Mouse (Mus musculus) cerebellum, adult 11 months (tissue): ENCODE results near the gene A330070K13Rik.
A peak's percentile ranks its signal among the peaks of the same experiment; 100 is the strongest.

Experiments
- DNase-seq: peaks from one replicate; pipeline ENCODE4 v3.0.0; 2022

The A330070K13Rik gene

DNA sequence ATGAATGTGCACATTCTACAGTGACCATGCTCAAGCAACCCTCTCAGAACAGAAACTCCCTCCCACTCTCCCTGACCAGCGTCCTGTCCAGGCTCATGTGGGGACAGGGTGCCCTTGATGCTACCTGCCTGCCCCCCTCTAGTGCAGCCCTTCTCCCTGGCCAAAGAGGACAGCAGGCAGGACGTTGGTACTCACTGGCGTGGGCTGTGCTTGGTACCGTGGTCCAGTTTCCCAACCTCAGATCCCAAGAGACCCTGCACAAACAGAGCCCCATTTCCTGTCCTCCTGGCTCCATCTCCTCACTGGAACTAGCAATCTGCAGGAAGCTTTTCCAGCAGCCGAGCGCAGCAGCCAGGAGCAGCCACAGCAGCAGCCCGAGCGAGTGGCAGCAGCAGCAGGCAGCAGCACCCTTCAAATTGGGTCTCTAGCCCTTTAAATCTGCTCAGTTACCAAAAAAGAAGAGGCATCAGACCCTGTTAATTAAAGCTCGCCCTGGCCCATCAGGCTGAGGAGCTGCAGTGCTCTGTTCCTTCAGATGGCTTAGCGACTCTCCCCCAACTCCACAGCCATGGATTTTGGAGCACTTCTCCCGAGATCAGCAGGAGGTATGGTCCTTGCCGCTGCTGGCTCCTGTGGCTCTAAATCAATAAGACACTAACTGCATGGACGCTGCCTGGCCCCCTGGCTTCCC, at the start of gene A330070K13Rik:
Gene A330070K13Rik (minus strand): TSS at position 410 of the 691 bp plus-strand sequence.
- no peak for DNase-seq

DNA sequence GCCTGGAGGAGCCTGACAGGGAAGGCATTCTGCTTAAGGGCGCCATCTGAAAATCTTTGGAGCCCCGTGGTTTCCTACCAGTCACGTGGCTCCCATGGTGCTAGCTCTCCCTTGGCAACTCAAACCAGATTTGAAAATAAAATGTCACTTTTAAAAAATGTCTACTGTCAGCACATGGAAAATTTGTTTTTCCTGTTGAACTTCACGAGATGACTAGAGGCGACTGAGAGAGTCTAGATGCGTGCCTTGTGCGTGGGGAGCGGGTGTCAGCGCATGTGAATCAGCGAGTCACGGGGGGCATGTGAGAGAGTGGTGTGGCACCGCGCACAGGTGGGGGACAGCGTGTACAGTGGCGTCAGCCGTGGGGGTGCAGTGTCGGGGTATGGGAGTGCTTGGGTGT, 27.1 kb upstream of the A330070K13Rik start:
- DNase-seq: no peak

DNA sequence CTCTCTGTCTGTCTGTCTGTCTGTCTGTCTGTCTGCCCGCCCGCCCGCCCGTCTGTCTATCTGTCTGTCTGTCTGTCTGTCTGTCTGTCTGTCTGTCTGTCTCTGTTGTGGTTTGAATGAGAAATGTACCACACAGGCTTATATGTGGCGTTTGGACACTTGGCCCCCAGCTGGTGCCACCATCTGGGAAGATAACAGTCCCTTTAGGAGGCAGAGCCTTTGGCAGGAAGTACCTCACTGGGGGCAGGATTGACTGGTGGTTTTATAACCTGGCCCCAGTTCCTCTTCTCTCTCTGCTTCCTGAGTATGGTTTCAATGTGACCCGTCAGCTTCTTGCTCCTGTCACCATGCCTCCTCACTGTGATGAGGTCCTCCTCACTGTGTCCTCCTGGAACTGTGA, 25.3 kb upstream of the A330070K13Rik start:
- no peak for DNase-seq

DNA sequence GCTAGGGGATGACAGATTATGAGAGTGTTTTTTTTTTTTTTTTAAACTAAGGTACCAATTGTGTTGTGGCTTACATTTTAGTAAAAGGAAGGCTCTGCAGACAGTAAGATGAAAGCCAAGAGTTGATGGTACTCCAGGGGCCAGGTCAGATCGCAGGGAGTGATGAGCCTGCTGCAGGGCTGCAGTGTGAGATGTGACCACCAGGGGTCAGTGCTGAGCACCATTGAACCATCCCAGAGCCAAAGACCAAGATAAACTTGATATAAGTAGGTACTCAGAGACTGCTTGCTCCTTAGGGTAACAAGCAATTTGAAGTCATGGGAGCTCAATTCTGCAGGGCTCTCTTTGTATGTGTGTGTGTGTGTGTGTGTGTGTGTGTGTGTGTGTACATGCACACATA, 20.8 kb upstream of the A330070K13Rik start:
- peak; percentile 72 for DNase-seq

DNA sequence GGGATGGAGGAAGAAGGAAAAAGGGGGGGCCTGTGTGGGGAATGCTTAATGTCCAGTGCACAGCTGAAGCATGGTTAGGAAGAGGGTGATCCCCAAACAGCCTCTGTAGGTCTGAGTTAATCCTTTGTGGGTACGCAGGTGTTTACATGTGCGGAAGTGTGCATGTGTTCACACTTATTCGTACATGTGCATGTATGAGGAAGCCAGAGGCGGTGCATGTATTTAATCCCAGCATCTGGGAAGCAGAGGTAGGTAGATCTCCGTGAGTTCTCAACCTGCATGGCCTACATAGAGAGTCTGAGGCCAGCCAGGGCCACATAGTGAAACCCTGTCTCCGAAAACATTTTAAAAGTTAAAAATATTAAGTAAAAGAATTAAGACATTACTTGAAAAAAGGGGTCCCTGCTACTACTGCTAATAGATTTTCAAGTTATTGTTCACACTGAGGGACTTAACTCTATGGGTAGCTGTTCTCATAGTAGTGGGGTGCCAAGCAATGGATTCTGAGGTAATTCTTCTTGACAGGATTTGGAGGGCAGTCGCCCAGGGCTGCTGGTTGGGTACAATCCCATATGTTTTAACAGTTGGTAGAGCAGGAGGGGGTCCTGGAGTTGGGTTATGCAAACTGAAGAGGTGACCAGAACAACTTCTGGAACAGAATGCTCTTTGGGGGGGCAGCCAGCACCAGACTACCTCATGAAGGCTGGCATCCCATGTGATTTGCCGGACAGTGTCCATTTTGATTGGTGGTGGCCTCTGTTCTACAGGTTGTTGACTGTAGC, 15.9 kb upstream of the A330070K13Rik start:
- peak; percentile 96 for DNase-seq

DNA sequence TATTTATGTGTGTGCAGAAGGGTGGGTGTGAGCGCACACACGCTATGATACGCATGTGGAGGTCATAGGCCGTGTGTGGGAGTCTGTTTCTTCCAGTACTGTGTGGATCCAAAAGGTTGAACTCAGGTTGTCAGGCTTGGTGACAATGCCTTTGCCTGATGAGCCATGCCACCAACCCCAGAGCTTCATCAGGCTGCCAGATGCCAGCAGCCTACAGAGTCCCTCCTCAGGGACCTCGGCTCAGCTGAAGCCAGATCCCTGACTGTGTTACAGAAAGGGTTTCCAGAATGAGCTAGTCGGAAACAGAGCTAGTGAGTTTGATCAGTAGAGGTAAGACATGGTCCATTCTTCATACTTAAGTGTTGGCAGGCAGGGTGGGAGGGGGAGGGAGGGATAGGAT, 10.7 kb upstream of the A330070K13Rik start:
- no peak for DNase-seq

DNA sequence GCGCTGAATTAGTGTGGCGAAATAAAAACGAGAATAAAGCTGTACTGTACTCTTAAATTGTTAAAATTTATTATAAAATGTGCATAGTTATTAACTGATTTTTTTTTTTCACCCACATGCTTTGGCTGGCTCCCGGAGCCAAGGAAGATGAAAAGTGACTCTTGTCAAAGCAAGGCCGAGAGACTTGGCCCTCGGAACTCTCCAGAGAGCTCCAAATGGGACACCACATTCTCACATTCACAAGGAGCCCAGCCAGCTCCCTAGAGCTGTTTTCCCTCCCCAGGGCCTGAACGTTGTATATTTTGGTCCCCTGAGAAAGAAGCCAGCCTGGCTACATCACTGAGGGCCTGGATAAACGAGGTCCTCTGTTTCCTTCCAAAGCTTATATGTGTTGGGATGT, 10.0 kb upstream of the A330070K13Rik start:
- no peak for DNase-seq

DNA sequence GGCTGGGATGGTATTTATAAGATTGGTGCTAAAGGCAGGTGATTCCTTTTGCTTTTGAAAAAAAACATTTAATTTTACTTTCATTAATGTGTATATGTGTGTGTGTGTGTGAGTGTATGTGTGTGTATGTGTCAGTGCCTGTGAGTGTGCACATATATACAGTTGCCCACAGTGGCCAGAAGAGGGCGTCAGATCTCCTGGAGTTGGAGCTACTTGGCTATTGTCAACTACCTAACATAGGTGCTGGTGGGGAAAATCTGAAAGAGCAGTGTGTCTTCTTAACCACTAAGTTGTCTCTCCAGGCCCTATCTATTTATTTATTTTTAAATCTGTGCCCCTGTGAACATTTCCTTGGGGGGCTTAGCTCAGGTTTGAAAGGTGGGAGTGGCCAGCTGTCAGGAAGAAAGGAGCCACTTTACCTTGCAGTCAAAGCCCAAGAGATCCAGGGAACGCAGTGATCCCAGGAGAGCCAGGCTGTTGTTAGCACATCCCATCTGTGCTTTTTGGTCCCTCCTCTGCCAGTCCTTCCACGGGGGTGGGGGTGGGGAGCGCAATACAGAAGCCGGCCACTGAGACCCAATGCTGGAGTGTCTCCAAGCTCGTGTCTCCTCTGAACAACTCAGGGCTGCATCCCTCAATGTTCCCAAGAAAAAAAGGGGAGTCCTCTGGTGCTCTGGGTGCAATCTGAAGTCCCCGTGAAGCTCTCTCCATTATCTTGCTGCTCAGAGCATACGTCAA, 9.4 kb upstream of the A330070K13Rik start:
- no peak for DNase-seq

DNA sequence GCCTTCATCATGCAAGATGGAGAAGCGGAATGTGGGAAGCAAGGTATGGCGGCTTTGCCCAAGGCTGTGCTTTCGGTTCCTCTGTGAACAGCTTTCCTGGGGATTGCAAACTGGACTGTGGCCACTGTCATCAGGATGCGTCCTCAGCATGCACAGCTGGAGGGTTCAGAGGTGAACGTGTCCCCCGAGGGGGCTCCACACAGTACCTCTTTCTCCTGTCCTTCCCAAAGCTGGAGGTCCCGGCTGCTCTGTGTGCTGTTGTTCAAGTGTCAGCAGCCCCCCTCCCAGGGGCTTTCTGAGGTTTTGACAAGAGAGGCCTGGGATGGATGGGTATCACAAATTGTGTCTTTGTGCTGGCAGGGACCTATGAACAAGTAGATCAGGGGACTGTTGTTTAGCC, 2.0 kb upstream of the A330070K13Rik start:
- DNase-seq: no peak

DNA sequence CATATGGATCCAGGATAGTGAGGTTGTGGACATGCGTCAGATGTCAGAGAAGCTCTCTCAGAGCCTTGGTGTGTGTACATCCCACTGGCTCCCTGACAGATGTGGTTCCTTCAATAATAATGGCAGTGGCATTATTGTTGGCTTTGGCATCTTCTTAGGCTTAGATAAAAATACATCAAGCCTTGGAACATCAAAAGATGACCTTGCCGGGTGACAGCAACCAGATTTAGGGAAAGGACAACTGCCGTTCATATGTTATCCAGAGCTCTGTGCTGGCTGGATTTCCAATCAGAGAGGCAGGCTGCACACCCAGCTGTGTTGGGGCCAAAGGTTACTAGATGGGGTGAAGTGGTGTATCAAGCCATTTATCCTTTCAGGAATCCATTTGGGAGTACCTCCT, 9.0 kb downstream of the A330070K13Rik start:
- no peak for DNase-seq

DNA sequence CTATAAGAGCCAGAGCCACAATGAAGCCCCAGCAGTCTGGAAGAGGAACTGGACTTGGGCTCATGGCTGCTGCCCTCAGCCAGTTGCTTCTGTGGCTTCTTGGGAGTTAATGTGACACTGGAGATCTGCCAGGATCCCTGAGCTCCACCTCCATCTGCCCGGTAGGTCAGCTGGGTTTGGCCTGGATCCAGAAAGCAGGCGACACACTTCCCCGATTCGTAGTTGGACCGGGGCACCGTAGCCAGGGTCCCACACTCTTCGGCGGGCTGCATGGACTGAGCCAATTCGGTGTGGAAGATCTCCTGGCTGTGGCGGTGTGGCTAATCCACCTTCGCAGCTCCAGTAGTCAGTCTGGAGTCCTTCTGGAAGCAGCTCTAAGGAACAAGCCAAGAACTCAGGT, 15.2 kb downstream of the A330070K13Rik start, which contains the start of gene Caln1:
Gene Caln1 (plus strand): TSS at position 219 of the 400 bp plus-strand sequence.
- peak; percentile 91 for DNase-seq

DNA sequence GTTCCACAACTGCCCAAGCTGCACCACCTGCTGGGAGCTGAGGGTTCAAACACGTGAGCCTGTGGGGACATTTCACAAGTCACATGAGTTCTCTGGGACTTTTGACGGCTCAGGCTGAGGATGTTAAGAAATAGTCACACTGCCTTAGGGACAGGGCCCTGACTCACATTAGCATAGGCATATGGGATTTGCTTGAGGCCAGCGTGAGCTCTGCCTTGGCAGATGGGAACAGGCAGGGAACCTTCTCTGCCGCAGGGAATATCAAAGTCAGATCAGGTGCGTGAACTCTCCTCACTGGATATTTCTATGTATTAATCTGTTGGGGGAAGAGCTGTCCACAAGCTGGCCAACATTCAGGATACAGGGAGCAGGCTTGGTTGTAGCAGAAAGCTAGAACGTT, 16.2 kb downstream of the A330070K13Rik start:
- peak; percentile 77 for DNase-seq

DNA sequence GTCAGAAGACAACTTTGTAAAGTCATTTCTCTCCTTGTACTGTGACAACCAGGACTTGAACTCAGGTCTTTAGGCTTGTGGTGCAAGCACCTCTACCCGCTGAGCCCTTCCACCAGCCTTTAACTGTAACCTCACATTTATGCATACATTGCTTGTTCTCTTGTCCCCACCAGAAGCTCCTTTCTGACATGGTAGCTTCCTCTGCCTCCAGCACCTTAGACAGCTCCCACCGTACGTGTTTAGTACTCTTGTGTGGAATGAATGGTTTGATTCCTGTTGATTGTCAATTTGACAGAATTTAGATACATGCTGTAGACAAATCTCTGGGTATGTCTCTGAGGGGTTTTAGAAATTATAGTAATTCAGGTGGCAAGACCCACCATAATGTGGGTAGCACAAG, 20.7 kb downstream of the A330070K13Rik start:
- no peak for DNase-seq

DNA sequence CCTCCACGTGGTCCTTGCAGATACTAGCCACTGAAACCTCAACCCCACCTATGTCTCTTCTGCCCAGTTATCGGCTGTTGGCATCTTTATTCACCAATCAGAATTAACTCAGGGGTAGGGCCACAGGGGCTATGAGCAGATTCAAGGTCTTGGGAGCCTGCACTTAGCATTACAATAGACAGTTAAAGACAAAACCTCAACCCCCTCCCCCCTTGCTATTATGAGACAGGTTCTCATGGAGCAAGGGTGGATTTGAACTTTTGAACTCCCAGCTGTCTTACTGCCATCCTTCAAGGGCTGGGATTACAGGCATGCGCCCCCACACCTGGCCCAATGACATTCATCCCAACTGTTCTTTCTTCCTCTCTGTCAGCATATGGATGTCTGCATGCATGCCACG, 21.3 kb downstream of the A330070K13Rik start:
- no peak for DNase-seq

DNA sequence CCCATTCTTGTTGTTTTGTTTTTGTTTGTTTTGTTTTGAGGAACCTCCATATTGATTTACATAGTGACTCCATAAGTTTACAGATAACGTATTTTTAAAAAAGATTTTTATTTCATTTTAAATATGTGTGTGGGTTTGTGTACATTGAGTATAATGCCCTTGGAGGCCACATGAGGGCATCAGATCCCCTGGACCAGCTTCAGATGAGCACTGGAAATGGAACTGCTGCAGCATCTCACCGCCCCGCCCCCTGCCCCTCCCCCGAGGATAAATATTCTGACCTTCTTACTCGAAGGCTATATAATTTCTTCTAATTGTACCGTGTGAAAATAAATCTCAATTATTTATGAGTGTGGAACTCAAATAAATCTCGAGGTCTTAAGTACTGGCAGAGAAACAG, 29.2 kb downstream of the A330070K13Rik start:
- no peak for DNase-seq

DNA sequence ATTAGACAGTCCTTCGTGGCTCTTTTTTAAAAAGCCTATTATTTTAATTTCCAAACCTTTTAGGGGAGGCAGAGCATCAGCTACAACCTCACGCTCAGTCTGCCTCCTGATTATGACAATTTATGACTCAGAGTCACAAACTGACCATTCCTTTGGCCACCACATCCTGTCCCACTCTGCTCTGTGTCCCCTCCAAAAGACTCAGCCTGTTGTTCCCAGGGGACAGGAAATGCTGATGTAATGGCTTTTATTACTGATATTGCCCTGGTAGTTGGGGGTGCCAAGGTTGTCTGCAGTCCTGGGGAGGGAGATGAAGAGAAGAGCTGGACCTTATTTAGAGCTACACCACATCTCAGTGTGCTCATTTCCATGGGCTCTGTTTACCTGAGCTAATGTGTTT, 38.6 kb downstream of the A330070K13Rik start:
- DNase-seq: no peak

DNA sequence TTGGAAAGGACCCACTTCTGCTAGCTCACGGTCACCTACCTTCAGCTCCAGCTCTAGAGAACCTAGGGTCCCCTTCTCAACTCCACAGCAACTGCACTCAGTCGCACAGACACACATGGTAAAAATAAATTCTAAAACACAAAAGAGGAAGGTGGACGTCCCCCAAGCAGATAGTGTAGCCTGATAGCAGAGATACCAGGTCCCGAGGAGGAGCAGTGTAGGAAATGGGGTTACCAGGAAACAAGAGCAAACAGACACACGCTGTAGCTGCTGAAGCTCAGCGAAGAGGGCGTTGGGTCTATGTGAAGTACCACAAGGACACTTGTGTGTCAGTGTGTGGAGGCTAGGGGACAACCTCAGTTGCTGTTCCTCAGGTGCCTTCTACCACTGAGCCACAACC, 39.4 kb downstream of the A330070K13Rik start:
- DNase-seq: no peak

DNA sequence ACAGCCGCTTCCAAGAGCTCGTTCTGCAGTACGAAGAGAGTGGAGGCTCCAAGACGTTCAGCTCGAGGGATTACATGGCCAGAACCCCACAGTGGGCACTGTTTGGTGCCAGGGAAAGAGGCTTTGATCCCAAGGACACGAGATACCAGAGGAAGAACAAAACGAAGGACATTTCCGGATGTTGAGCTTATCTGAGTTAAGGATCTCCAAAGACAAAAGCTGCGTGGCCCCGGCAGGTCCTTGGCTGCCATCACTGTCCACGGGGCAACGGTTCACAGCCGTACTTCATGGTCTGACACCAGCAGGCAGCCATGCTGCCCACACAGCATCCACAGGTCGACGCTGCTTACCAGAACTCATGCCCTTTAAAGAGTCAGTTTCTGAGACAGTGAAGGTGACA, 43.8 kb downstream of the A330070K13Rik start:
- no peak for DNase-seq

DNA sequence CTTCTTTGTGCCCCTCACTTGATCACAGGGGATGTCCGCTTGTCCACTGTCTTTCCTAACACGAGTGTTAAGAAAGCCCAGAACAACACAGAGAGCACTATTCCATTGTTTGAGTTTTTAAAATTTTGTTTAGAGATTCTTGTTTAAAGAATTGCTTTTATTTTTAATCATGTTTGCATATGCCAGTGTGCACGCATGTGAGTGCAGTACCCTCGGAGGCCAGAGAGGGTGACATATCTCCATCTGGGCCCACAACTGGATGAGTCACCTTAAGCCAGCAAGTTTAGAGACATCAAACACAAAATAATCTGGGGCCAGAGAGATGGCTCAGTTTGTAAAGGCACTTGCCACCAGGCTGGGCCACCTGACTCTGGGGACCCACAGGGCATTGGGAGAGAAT, 49.0 kb downstream of the A330070K13Rik start:
- no peak for DNase-seq

DNA sequence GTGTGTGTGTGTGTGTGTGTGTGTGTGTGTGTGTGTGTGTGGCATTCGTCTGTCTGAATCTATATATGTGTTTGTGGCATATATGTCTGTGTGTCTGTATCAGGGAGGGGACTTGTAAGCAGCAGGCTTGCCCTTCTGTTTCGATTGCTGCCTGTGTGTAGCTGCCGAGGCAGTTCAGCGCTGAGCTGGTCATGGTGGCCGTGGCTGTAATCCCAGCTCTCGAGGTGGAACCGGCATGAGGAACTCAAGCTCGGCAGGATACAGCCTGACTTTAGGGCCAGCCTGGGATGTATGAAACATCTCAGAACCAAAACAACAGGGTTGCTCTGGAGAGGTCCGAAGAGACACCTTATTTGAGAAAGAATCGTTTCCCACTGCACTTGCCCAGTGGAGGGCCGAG, 50.5 kb downstream of the A330070K13Rik start:
- peak; percentile 31 for DNase-seq

DNA sequence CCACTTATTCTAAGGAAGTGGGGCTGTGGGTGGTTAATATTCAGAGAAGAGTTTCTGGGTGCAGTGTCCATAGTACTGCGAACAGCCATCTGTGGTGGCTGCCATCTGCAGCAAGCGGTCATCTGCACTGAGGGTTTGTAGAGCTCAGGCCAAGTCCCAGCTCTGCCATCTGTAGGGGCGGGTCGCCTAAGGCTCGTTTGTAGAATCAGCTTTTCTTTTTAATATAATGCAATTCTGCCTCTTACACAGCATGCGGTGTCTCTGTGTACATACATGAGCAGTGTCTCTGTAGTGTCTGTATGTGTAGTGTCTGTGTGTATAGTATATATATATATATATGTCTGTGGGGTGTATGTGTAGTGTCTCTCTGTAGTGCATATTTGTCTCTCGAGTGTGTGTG, 50.9 kb downstream of the A330070K13Rik start:
- peak; percentile 55 for DNase-seq

DNA sequence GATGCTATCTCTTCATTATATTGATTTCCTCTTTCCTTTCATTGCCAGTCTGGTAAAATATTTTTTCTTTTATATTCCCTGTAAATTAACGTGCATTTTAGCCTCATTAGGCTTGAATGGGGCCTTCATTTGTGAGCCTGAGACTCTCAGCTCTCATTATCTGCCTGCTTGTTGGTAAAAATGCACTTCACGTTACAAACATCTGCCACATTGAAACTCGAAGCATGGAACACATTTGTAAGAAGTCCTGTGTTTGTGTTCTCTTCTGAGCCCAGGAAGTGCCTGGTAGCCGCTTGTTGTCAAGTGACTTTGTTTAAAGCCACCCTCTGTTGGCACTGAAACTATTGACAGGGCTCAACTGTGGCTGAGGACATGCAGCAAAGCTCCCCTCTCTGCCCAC, 53.2 kb downstream of the A330070K13Rik start:
- no peak for DNase-seq

DNA sequence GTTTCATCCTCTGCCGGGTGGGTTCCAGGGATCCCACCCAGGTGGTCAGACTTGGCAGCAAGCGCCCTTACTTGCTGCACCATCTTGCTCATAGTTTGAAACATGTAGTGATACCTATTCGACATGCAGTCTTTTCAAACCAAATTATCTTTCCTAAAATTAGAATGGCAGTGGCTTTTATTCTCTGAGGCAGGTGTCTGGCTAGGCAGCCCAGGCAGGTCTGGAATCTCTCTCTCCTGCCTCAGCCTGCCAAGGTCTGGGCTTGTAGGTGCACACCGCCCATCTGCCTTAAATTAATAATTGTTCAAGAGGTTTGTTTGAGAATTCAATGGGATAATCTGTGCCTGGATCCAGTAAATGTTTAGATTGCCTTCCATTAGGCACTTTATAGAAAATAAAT, 53.6 kb downstream of the A330070K13Rik start:
- DNase-seq: peak; percentile 33

DNA sequence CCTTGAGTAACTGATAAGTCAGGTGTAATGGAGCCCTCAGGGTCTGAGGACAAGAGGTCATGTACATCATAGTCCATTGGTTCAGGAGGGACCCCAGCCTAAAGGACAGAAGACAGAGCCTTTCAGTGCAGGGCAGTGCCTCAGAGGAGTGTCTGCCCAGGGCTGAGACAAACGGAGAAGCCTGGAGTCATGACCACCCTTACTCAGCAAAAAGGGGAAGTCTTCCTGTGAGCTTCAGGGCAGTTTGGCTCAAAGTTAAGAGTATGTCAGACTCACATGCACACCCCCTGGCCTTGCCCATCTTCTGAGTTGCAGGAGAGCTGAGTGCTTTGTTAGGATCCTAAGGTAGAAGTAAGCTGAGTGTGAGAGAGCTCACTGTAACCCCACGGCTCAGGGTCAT, 54.5 kb downstream of the A330070K13Rik start:
- DNase-seq: no peak
